Mouse (Mus musculus) stomach, embryonic 16.5 days (tissue): ENCODE measurements around the gene Iglon5. TPM values are rescaled to one million over a fixed set of nuclear protein-coding genes. Genes with fewer than 3 reads are reported as not detected.
A peak's percentile ranks its signal among the peaks of the same experiment; 100 is the strongest.

Source experiments
- ATAC-seq: fragments of 200-750 bp; cut with Nextera tagmentation; 2 replicates; pipeline ENCODE4 v1.8.0; 2017; ENCODE audit warnings: moderate number of reproducible peaks, moderate TSS enrichment; ENCODE audit not compliant: insufficient read depth, low FRiP score
- H3K27ac ChIP-seq: fragments of 300-500 bp; sonication (generic); 2 replicates; pipeline ENCODE4 v1.5.1; 2014; ENCODE audit warnings: low read length
- H3K27me3 ChIP-seq: fragments of 300-500 bp; sonication (generic); 2 replicates; pipeline ENCODE4 v1.6.1; 2014; ENCODE audit warnings: low read length, control low read depth, mixed read lengths; ENCODE audit not compliant: control insufficient read depth, insufficient read depth
- H3K36me3 ChIP-seq: fragments of 300-500 bp; sonication (generic); 2 replicates; pipeline ENCODE4 v1.6.1; 2014; ENCODE audit warnings: low read length; ENCODE audit not compliant: control insufficient read depth, insufficient read depth
- H3K4me1 ChIP-seq: fragments of 300-500 bp; sonication (generic); 2 replicates; pipeline ENCODE4 v1.6.1; 2014; ENCODE audit warnings: low read length, control low read depth, mixed read lengths; ENCODE audit not compliant: control insufficient read depth, insufficient read depth
- H3K4me2 ChIP-seq: fragments of 300-500 bp; sonication (generic); 2 replicates; pipeline ENCODE4 v1.6.1; 2014; ENCODE audit warnings: low read depth, low read length, mixed read lengths
- H3K4me3 ChIP-seq: fragments of 300-500 bp; sonication (generic); replicated peaks from 2 replicates; pipeline ENCODE4 v1.5.1; 2014; ENCODE audit warnings: mild to moderate bottlenecking, low read length
- H3K9ac ChIP-seq: fragments of 300-500 bp; sonication (generic); 2 replicates; pipeline ENCODE4 v1.6.1; 2014; ENCODE audit warnings: low read length
- H3K9me3 ChIP-seq: fragments of 300-500 bp; sonication (generic); replicated peaks from 2 replicates; pipeline ENCODE4 v1.6.1; 2016; ENCODE audit warnings: low read length, control low read depth; ENCODE audit not compliant: control insufficient read depth
- WGBS: fragments of 180-500 bp; shearing (Covaris S2); extraction: QIAGEN DNeasy Blood & Tissue Kit; methylation state at CpG from one replicate; pipeline ENCODE4 v1.1.7; 2014; 5-methylcytosine and 5-hydroxymethylcytosine counted together
- polyA plus RNA-seq: library from polyadenylated mRNA; unstranded; fragments of >200 nt; fragmentation: Nextera tagmentation; extraction: Ambion mirVana; gene quantifications from 2 replicates; pipeline ENCODE4 v1.2.1, GENCODE M21; 2015

Iglon5 gene
- polyA plus RNA-seq, 1 experiment from 2014 or later, result 0.39 TPM

DNA sequence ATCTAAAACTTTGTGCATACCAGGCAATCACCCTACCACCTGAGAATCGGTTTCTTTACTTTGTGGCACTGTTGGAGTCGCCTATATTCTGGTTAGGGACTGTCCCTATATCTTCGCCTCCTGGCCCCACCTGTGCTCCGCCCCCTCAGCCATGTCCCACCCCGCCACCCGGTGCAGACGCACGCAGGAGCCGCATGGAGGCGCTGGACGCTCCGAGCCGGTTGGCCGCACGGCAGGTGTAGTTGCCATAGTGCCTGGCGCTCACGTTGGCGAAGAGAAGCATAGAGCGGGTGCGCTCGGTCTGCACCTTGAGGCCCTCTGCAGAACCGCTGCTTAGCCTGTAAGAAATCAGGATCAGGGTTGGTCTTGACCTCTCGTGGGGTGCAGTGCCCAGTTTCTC, 14.2 kb downstream of the Iglon5 start:
- Histone ChIP-seq H3K4me2 (no peak overlapping the region), H3K36me3 (no peaks in the 10 kb centered on the region), H3K9me3 (no peaks in the 10 kb centered on the region), H3K27me3 (peaks cover 30% of the 10 kb centered on the region), H3K9ac (no peak overlapping the region), H3K27ac (no peak overlapping the region), H3K4me1 (no peaks in the 10 kb centered on the region), H3K4me3 (no peak overlapping the region)
- 14% methylated on average over 23 of the region's 23 CpGs for WGBS
- ATAC-seq, result no peak

DNA sequence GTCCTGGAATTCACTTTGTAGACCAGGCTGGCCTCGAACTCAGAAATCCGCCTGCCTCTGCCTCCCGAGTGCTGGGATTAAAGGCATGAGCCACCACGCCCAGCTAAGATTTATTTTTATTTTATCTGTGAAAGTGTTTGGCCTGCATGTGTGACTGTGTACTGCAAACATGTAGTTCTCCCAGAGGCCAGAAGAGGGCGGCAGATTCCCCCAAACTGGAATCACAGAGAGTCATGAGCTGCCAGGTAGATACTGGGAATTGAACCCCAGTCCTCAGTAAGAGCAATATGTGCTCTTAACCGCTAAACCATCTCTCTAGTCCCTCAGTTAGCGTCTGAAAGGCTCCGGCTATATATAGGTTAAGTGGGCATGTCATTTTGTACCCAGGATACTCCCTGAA, 19.5 kb downstream of the Iglon5 start:
- Histone ChIP-seq H3K36me3 (no peaks in the 10 kb centered on the region), H3K27me3 (peaks cover 3% of the 10 kb centered on the region; the same call in 1 of the 2 replicates), H3K4me2 (no peak overlapping the region), H3K9me3 (no peaks in the 10 kb centered on the region), H3K9ac (no peak overlapping the region), H3K4me3 (no peak overlapping the region), H3K4me1 (0 out of 2 replicates have a peak, but pooled peaks cover 2% of the 10 kb centered on the region), H3K27ac (no peak overlapping the region)
- no peak for ATAC-seq
- 44% methylated on average over 8 of the region's 8 CpGs for WGBS

DNA sequence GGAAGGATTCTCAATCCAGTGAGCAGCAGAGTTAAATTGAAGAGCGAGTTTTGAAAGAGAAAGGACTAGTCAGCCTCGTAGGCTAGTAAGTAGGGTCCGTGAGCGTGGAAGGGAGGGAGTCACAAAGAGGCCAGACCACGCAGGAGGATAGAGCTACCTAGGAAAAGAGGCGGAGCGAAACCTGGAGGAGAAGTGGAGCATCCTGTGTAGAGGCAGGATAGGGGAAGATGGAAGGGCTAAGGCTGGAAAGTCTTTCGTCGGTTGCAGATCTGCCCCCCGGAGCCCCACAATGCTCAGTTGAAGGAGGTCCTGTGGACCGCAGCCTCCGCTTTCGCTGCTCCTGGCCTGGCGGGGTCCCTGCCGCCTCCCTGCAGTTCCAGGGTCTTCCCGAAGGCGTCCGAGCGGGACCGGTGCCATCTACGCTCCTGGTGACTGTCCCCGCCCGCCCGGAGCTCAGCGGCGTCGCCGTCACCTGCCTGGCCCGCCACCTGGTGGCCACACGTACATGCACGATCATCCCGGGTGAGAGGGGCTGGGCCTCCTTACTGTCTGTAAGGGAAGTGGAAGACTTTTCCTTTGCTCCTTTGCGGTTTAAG, 23.7 kb downstream of the Iglon5 start:
- peak overlapping the region; percentile 59 for H3K4me3 ChIP-seq
- H3K27ac ChIP-seq, result peak overlapping the region; percentile 25; the same call in 1 of the 2 replicates
- no peaks in the 10 kb centered on the region for H3K27me3 ChIP-seq
- ATAC-seq, result peak; percentile 52; the same call in 1 of the 2 replicates
- H3K4me2 ChIP-seq, result peak overlapping the region; percentile 97
- WGBS, result under 1% methylated on average over 33 of the region's 33 CpGs
- no peaks in the 10 kb centered on the region for H3K9me3 ChIP-seq
- H3K4me1 ChIP-seq, result peaks cover 9% of the 10 kb centered on the region; the same call in 1 of the 2 replicates
- H3K9ac ChIP-seq, result peak overlapping the region; percentile 77
- no peaks in the 10 kb centered on the region for H3K36me3 ChIP-seq

DNA sequence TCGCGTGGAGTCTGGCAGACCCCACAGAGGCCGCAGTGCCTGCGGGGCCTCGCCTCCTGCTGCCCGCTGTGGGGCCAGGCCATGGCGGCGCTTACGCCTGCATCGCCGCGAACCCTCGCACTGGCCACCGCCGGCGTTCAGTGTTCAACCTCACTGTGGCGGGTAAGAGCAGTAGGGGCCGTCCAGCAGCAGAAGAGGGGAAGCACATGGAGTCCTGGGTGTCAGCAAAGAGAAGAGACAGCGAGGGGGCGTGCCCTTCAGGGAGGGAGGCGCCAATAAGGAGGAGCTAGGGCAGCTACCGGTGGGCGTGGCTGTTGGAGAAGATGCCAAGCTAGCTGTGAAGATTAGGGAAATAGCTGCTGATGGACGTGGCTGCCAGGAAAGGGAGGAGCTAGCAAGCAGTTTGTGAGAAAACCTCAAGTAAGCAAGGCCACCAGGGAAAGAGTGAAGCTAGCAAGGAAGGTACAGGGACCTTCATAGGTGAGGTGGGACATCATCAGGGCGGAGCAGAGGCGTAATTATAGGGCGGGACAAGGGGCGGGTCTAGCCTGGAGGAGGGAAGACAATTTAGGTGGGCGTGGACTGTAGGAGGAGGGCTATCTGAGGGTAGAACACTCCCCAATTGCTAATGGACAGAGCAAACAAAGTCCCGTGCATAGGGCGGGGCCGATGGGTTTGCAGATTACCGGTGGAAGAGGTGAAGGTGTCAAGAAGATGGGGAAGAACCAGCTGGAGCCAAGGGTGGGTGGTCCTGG, 24.4 kb downstream of the Iglon5 start:
- Histone ChIP-seq H3K4me2 (peak overlapping the region; percentile 97), H3K27ac (peak overlapping the region; percentile 42; the same call in 1 of the 2 replicates), H3K9ac (peak overlapping the region; percentile 77), H3K27me3 (no peaks in the 10 kb centered on the region), H3K4me1 (peaks cover 9% of the 10 kb centered on the region; the same call in 1 of the 2 replicates), H3K36me3 (no peaks in the 10 kb centered on the region), H3K9me3 (no peaks in the 10 kb centered on the region), H3K4me3 (peak overlapping the region; percentile 59)
- under 1% methylated on average over 33 of the region's 33 CpGs for WGBS
- peak; percentile 91 for ATAC-seq

DNA sequence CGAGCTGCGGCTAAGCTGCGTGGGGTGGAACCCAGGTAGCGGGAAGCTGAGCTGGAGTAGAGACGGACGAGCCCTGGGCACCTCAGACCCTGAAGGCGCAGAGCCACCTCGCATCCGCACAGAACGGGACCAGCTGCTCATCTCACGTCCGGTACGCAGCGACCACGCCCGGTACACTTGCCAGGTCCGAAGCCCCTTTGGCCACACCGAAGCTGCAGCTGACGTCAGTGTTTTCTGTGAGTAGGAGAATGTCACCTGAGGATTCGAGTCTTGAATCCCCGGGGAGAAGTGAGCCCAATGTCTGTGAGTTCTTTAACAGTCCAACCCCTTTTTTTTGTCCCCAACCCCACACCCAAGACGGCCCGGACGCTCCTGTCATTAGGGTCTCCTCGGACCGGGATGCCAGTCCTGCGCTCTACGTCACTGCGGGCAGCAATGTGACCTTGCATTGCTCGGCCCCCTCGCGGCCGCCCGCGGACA, 25.0 kb downstream of the Iglon5 start:
- 4% methylated on average over 35 of the region's 35 CpGs for WGBS
- H3K9ac ChIP-seq, result peak overlapping the region; percentile 77
- ATAC-seq, result no peak
- peaks cover 9% of the 10 kb centered on the region; the same call in 1 of the 2 replicates for H3K4me1 ChIP-seq
- peak overlapping the region; percentile 42; the same call in 1 of the 2 replicates for H3K27ac ChIP-seq
- peak overlapping the region; percentile 97 for H3K4me2 ChIP-seq
- H3K36me3 ChIP-seq, result no peaks in the 10 kb centered on the region
- H3K9me3 ChIP-seq, result no peaks in the 10 kb centered on the region
- H3K4me3 ChIP-seq, result peak overlapping the region; percentile 59
- no peaks in the 10 kb centered on the region for H3K27me3 ChIP-seq

GRCm38 (mm10) chr7:43463976-43464375, 25.9 kb downstream of the Iglon5 start:
- no peak overlapping the region for H3K9ac ChIP-seq
- H3K4me1 ChIP-seq, result peaks cover 9% of the 10 kb centered on the region; the same call in 1 of the 2 replicates
- H3K4me3 ChIP-seq, result no peak overlapping the region
- H3K4me2 ChIP-seq, result no peak overlapping the region
- WGBS, result 70% methylated on average over 7 of the region's 7 CpGs
- no peaks in the 10 kb centered on the region for H3K9me3 ChIP-seq
- H3K27ac ChIP-seq, result no peak overlapping the region
- H3K27me3 ChIP-seq, result no peaks in the 10 kb centered on the region
- H3K36me3 ChIP-seq, result no peaks in the 10 kb centered on the region
- no peak for ATAC-seq

- 61% methylated on average over 4 of the region's 4 CpGs for WGBS
- no peak within 1 kb of the TSS; the same call in 1 of the 2 replicates for H3K9ac ChIP-seq
- no peak within 1 kb of the TSS for H3K4me3 ChIP-seq
- 0 out of 2 replicates have a peak within 1 kb of the TSS, but pooled peaks have one; percentile 19 for H3K27ac ChIP-seq
- no peak for ATAC-seq
- no peaks in the 10 kb centered on the region for H3K36me3 ChIP-seq
- H3K9me3 ChIP-seq, result no peaks in the 10 kb centered on the region
- H3K27me3 ChIP-seq, result no peaks in the 10 kb centered on the region
- H3K4me1 ChIP-seq, result peaks cover 9% of the 10 kb centered on the region; the same call in 1 of the 2 replicates
- H3K4me2 ChIP-seq, result no peak within 1 kb of the TSS
These were observed 27.0 kb downstream of the Iglon5 start, which contains the start of gene Vsig10l for GRCm38 (mm10) chr7:43462851-43463250. TSS of gene Vsig10l (plus strand) at chr7:43463151.

GRCm38 (mm10) chr7:43454371-43454770, 35.5 kb downstream of the Iglon5 start:
- no peak overlapping the region for H3K9ac ChIP-seq
- H3K36me3 ChIP-seq, result peaks cover 13% of the 10 kb centered on the region
- H3K4me3 ChIP-seq, result no peak overlapping the region
- H3K9me3 ChIP-seq, result no peaks in the 10 kb centered on the region
- WGBS, result 85% methylated on average over 6 of the region's 6 CpGs
- ATAC-seq, result no peak
- H3K27me3 ChIP-seq, result no peaks in the 10 kb centered on the region
- H3K4me1 ChIP-seq, result no peaks in the 10 kb centered on the region
- peak overlapping the region; percentile 4; the same call in 1 of the 2 replicates for H3K27ac ChIP-seq
- no peak overlapping the region for H3K4me2 ChIP-seq
